Comparison of ENCODE assay signal across 9 mouse cellular contexts in the genomic region with DNA sequence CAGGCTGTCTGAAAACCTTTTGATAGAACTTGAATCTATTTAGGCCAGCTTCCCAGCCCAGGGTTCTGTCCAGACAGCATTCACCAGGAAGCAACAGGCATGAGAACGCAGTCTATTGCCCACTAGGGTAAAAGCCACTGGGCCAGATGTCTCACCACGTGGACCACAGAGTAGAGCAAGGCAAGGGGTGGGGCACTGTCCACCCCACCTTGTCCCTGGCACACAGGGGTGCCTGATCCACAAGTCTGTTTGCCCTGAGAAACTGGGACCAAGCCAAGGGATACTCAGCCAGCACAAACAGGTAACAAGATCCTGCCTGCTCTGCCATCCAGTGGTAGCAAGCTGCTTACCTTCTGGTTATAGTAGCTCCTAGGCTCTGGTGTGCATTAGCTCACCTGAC.
DNase-seq lines count a peak whose midpoint lies in the region; ATAC-seq and TF ChIP-seq lines count a peak whose summit lies in the region.
"Had no signal": no experiment of that assay in that cellular context is flagged by ENCODE, and none has a peak within 500 bp of the region (broad histone marks: within the 10 kb centered on the region; RNA-seq: fewer than 3 reads in every experiment).

No protein-coding gene starts in this region.

- peak; percentile 69 to 87 for DNase-seq in urinary bladder, adult 18-20 months (ENCODE audit: low spot score in 2 of 2)
- no peak for DNase-seq in urinary bladder, postnatal 10 days (ENCODE audit: low spot score)
- DNase-seq in heart, adult 9 months (ENCODE audit: low spot score in 2 of 2), result peak; percentile 86 to 88
- no peak for DNase-seq in liver, embryonic 14.5 days (ENCODE audit: low read depth in 3 of 3, low spot score in 3 of 3)
- no peak for DNase-seq in layer of hippocampus, adult 18-20 months (ENCODE audit: low spot score in 2 of 2)
- DNase-seq in thymus, postnatal 25 days, result no peak

- ATAC-seq in liver, embryonic 14.5 days (ENCODE audit: insufficient read depth), result no peak
- no peak for ATAC-seq in inflammation-experienced regulatory T-cells, adult 6 months

- TF ChIP-seq CTCF in liver, embryonic 14.5 days (IDR thresholded peaks at IDR 0.05; ENCODE audit: low read depth), result peak; percentile 17; the same call in 1 of the 2 replicates

- no peaks in the 10 kb centered on the region for H3K9me3 ChIP-seq in liver, embryonic 14.5 days (ENCODE audit: control insufficient read depth, low read length)
- H3K9me3 ChIP-seq: hindbrain, embryonic 15.5 days had no signal

- H3K27ac ChIP-seq in liver, embryonic 14.5 days, result no peak overlapping the region
- H3K27ac ChIP-seq: hindbrain, embryonic 15.5 days; neural tube, embryonic 12.5 days had no signal

- no peaks in the 10 kb centered on the region for H3K36me3 ChIP-seq in liver, embryonic 14.5 days (replicated peaks; ENCODE audit: control insufficient read depth, insufficient read depth, low read depth)
- H3K36me3 ChIP-seq: hindbrain, embryonic 15.5 days; neural tube, embryonic 12.5 days had no signal

- no peaks in the 10 kb centered on the region for H3K4me1 ChIP-seq in liver, embryonic 14.5 days (replicated peaks; ENCODE audit: control insufficient read depth in 2 of 2, insufficient read depth in 2 of 2, low read length in 1 of 2)
- H3K4me1 ChIP-seq: hindbrain, embryonic 15.5 days; neural tube, embryonic 12.5 days had no signal

- 41% methylated on average over 2 of the region's 2 CpGs for WGBS in liver, embryonic 14.5 days (ENCODE audit: insufficient replicate concordance)

- TF ChIP-seq EP300 in liver, embryonic 14.5 days (IDR thresholded peaks at IDR 0.05; ENCODE audit: low read depth), result no peak

- H3K9ac ChIP-seq in liver, embryonic 14.5 days (replicated peaks), result no peak overlapping the region
- H3K9ac ChIP-seq: hindbrain, embryonic 15.5 days; neural tube, embryonic 12.5 days had no signal

- no peak overlapping the region for H3K4me2 ChIP-seq in liver, embryonic 14.5 days (ENCODE audit: low read depth)
- H3K4me2 ChIP-seq: hindbrain, embryonic 15.5 days; neural tube, embryonic 12.5 days had no signal

- H3K27me3 ChIP-seq in liver, embryonic 14.5 days (ENCODE audit: control insufficient read depth, insufficient read depth, low read length), result no peaks in the 10 kb centered on the region
- H3K27me3 ChIP-seq: hindbrain, embryonic 15.5 days; neural tube, embryonic 12.5 days had no signal

- no peak overlapping the region for H3K4me3 ChIP-seq in liver, embryonic 14.5 days (ENCODE audit: insufficient read depth in 1 of 2, low read depth in 2 of 2, low read length in 2 of 2)
- H3K4me3 ChIP-seq: hindbrain, embryonic 15.5 days; neural tube, embryonic 12.5 days had no signal

Comparison
In these comparisons a context has a peak if more than half of its experiments do, and no peak if none do; other contexts are left out.
1. DNase-seq: peak in urinary bladder, adult 18-20 months (2 of 2) and heart, adult 9 months (2 of 2); none in urinary bladder, postnatal 10 days (single experiment), liver, embryonic 14.5 days (0 of 3), layer of hippocampus, adult 18-20 months (0 of 2) and thymus, postnatal 25 days (single experiment).